Mouse (Mus musculus): Measurements from ENCODE around the gene Ncoa7. TPM values are rescaled to one million over a fixed set of nuclear protein-coding genes. Genes with fewer than 3 reads are reported as not detected.

Ncoa7 gene
- total and polyA plus RNA-seq, 3 experiments, result 16.3 to 50.1 (median 16.6) TPM

GRCm38 (mm10) chr10:30627548-30627947 is 175.6 kb downstream of the Ncoa7 start:
- ATAC-seq (ENCODE audit: extremely low read depth, insufficient number of reproducible peaks, low FRiP score, poor library complexity, severe bottlenecking), result no peak
- DNase-seq (ENCODE audit: low spot score), result no peak
- H3K4me1 ChIP-seq (ENCODE audit: insufficient read depth, low read depth, low read length), result peaks cover 13% of the 10 kb centered on the region; the same call in 1 of the 2 replicates
- no peak overlapping the region for H3K4me3 ChIP-seq (ENCODE audit: low read depth, low read length)
- H3K9me3 ChIP-seq (replicated peaks), result no peaks in the 10 kb centered on the region
- no peaks in the 10 kb centered on the region for H3K27me3 ChIP-seq (ENCODE audit: insufficient read depth, low read length)
- no peak for TF ChIP-seq GATA1 (IDR thresholded peaks at IDR 0.05; ENCODE audit: borderline replicate concordance, low read length)
- no peak for TF ChIP-seq TAL1 (conservative IDR thresholded peaks at IDR 0.05; ENCODE audit: low read depth, low read length)
- no peak for TF ChIP-seq CTCF (IDR thresholded peaks at IDR 0.05; ENCODE audit: low read depth, low read length)
- no peak for TF ChIP-seq POLR2AphosphoS5 (IDR thresholded peaks at IDR 0.05; ENCODE audit: insufficient replicate concordance, low read depth, low read length)
- TF ChIP-seq GATA2 (IDR thresholded peaks at IDR 0.05; ENCODE audit: borderline replicate concordance, low read depth, low read length), result no peak
- no peaks in the 10 kb centered on the region for H3K36me3 ChIP-seq (replicated peaks)

GRCm38 (mm10) chr10:30624161-30625019 is 178.7 kb downstream of the Ncoa7 start:
- DNase-seq (ENCODE audit: low spot score), result no peak
- 0 out of 2 replicates have a peak, but pooled peaks cover 3% of the 10 kb centered on the region for H3K27me3 ChIP-seq (ENCODE audit: insufficient read depth, low read length)
- peaks cover 9% of the 10 kb centered on the region for H3K4me1 ChIP-seq (ENCODE audit: insufficient read depth, low read depth, low read length)
- TF ChIP-seq GATA1 (IDR thresholded peaks at IDR 0.05; ENCODE audit: borderline replicate concordance, low read length) (no peak), POLR2AphosphoS5 (IDR thresholded peaks at IDR 0.05; ENCODE audit: insufficient replicate concordance, low read depth, low read length) (no peak), TAL1 (conservative IDR thresholded peaks at IDR 0.05; ENCODE audit: low read depth, low read length) (no peak), GATA2 (IDR thresholded peaks at IDR 0.05; ENCODE audit: borderline replicate concordance, low read depth, low read length) (no peak), CTCF (IDR thresholded peaks at IDR 0.05; ENCODE audit: low read depth, low read length) (no peak)
- no peaks in the 10 kb centered on the region for H3K9me3 ChIP-seq (replicated peaks)
- H3K36me3 ChIP-seq (replicated peaks), result no peaks in the 10 kb centered on the region
- no peak overlapping the region for H3K4me3 ChIP-seq (ENCODE audit: low read depth, low read length)
- no peak for ATAC-seq (ENCODE audit: extremely low read depth, insufficient number of reproducible peaks, low FRiP score, poor library complexity, severe bottlenecking)

GRCm38 (mm10) chr10:30622928-30623327 is 180.2 kb downstream of the Ncoa7 start:
- H3K4me1 ChIP-seq (ENCODE audit: insufficient read depth, low read depth, low read length), result peaks cover 12% of the 10 kb centered on the region
- DNase-seq (ENCODE audit: low spot score) (no peak), ATAC-seq (ENCODE audit: extremely low read depth, insufficient number of reproducible peaks, low FRiP score, poor library complexity, severe bottlenecking) (no peak)
- TF ChIP-seq POLR2AphosphoS5 (IDR thresholded peaks at IDR 0.05; ENCODE audit: insufficient replicate concordance, low read depth, low read length) (no peak), GATA1 (IDR thresholded peaks at IDR 0.05; ENCODE audit: borderline replicate concordance, low read length) (no peak), TAL1 (conservative IDR thresholded peaks at IDR 0.05; ENCODE audit: low read depth, low read length) (no peak), CTCF (IDR thresholded peaks at IDR 0.05; ENCODE audit: low read depth, low read length) (no peak), GATA2 (IDR thresholded peaks at IDR 0.05; ENCODE audit: borderline replicate concordance, low read depth, low read length) (no peak)
- H3K36me3 ChIP-seq (replicated peaks), result no peaks in the 10 kb centered on the region
- 0 out of 2 replicates have a peak, but pooled peaks cover 3% of the 10 kb centered on the region for H3K27me3 ChIP-seq (ENCODE audit: insufficient read depth, low read length)
- no peak overlapping the region for H3K4me3 ChIP-seq (ENCODE audit: low read depth, low read length)
- no peaks in the 10 kb centered on the region for H3K9me3 ChIP-seq (replicated peaks)

- TF ChIP-seq POLR2AphosphoS5 (IDR thresholded peaks at IDR 0.05; ENCODE audit: insufficient replicate concordance, low read depth, low read length) (no peak), CTCF (IDR thresholded peaks at IDR 0.05; ENCODE audit: low read depth, low read length) (no peak), GATA1 (IDR thresholded peaks at IDR 0.05; ENCODE audit: borderline replicate concordance, low read length) (no peak), TAL1 (conservative IDR thresholded peaks at IDR 0.05; ENCODE audit: low read depth, low read length) (no peak), GATA2 (IDR thresholded peaks at IDR 0.05; ENCODE audit: borderline replicate concordance, low read depth, low read length) (no peak)
- H3K4me3 ChIP-seq (ENCODE audit: low read depth, low read length), result peak overlapping the region; percentile 82
- peaks cover 16% of the 10 kb centered on the region for H3K4me1 ChIP-seq (ENCODE audit: insufficient read depth, low read depth, low read length)
- DNase-seq (ENCODE audit: low spot score), result no peak
- ATAC-seq (ENCODE audit: extremely low read depth, insufficient number of reproducible peaks, low FRiP score, poor library complexity, severe bottlenecking), result no peak
- 0 out of 2 replicates have a peak, but pooled peaks cover 3% of the 10 kb centered on the region for H3K27me3 ChIP-seq (ENCODE audit: insufficient read depth, low read length)
- no peaks in the 10 kb centered on the region for H3K36me3 ChIP-seq (replicated peaks)
- H3K9me3 ChIP-seq (replicated peaks), result no peaks in the 10 kb centered on the region
Measured at GRCm38 (mm10) chr10:30618918-30619210, 184.3 kb downstream of the Ncoa7 start.

GRCm38 (mm10) chr10:30618091-30618917 is 184.8 kb downstream of the Ncoa7 start:
- DNase-seq (ENCODE audit: low spot score) (peak; percentile 84), ATAC-seq (ENCODE audit: extremely low read depth, insufficient number of reproducible peaks, low FRiP score, poor library complexity, severe bottlenecking) (peak; percentile 92)
- Histone ChIP-seq H3K4me1 (ENCODE audit: insufficient read depth, low read depth, low read length) (peaks cover 16% of the 10 kb centered on the region), H3K27me3 (ENCODE audit: insufficient read depth, low read length) (0 out of 2 replicates have a peak, but pooled peaks cover 3% of the 10 kb centered on the region), H3K36me3 (replicated peaks) (peaks cover 4% of the 10 kb centered on the region), H3K4me3 (ENCODE audit: low read depth, low read length) (peak overlapping the region; percentile 82), H3K9me3 (replicated peaks) (no peaks in the 10 kb centered on the region)
- TF ChIP-seq GATA2 (IDR thresholded peaks at IDR 0.05; ENCODE audit: borderline replicate concordance, low read depth, low read length) (no peak), TAL1 (conservative IDR thresholded peaks at IDR 0.05; ENCODE audit: low read depth, low read length) (no peak), GATA1 (IDR thresholded peaks at IDR 0.05; ENCODE audit: borderline replicate concordance, low read length) (no peak), CTCF (IDR thresholded peaks at IDR 0.05; ENCODE audit: low read depth, low read length) (no peak), POLR2AphosphoS5 (IDR thresholded peaks at IDR 0.05; ENCODE audit: insufficient replicate concordance, low read depth, low read length) (no peak)

- TF ChIP-seq TAL1 (conservative IDR thresholded peaks at IDR 0.05; ENCODE audit: low read depth, low read length), result no peak
- no peak for TF ChIP-seq CTCF (IDR thresholded peaks at IDR 0.05; ENCODE audit: low read depth, low read length)
- TF ChIP-seq GATA1 (IDR thresholded peaks at IDR 0.05; ENCODE audit: borderline replicate concordance, low read length), result no peak
- no peak for TF ChIP-seq GATA2 (IDR thresholded peaks at IDR 0.05; ENCODE audit: borderline replicate concordance, low read depth, low read length)
- no peak for TF ChIP-seq POLR2AphosphoS5 (IDR thresholded peaks at IDR 0.05; ENCODE audit: insufficient replicate concordance, low read depth, low read length)
- Histone ChIP-seq H3K4me3 (ENCODE audit: low read depth, low read length) (no peak overlapping the region), H3K9me3 (replicated peaks) (no peaks in the 10 kb centered on the region), H3K4me1 (ENCODE audit: insufficient read depth, low read depth, low read length) (peaks cover 7% of the 10 kb centered on the region), H3K27me3 (ENCODE audit: insufficient read depth, low read length) (no peaks in the 10 kb centered on the region), H3K36me3 (replicated peaks) (peaks cover 26% of the 10 kb centered on the region)
- DNase-seq (ENCODE audit: low spot score) (no peak), ATAC-seq (ENCODE audit: extremely low read depth, insufficient number of reproducible peaks, low FRiP score, poor library complexity, severe bottlenecking) (no peak)
Measured at GRCm38 (mm10) chr10:30613039-30613438, 190.1 kb downstream of the Ncoa7 start.

All from G1E (cell line).